Mouse (Mus musculus): ENCODE measurements at regions not wholly inside any gene's neighbourhood (a gene's known extent, or its start where the extent isn't known, plus 50 kb on each side); places are given as distances from the start of the nearest gene placed in this dataset.

GRCm38 (mm10) chr8:8466526-8467244 lies 194.4 kb downstream of the Efnb2 start:
- Histone ChIP-seq H3K27ac (replicated peaks; ENCODE audit: low read depth, low read length) (no peak overlapping the region), H3K36me3 (ENCODE audit: control insufficient read depth, insufficient read depth, low read length) (no peaks in the 10 kb centered on the region), H3K27me3 (ENCODE audit: control insufficient read depth, insufficient read depth, low read length) (no peaks in the 10 kb centered on the region), H3K4me1 (ENCODE audit: control insufficient read depth, insufficient read depth, low read length) (peaks cover 5% of the 10 kb centered on the region; the same call in 1 of the 2 replicates), H3K4me2 (replicated peaks; ENCODE audit: low read depth, low read length, severe bottlenecking) (no peak overlapping the region), H3K4me3 (replicated peaks; ENCODE audit: low read length) (no peak overlapping the region), H3K9me3 (ENCODE audit: control insufficient read depth, low read length) (no peaks in the 10 kb centered on the region), H3K9ac (ENCODE audit: low read depth, low read length, severe bottlenecking) (no peak overlapping the region)
- TF ChIP-seq POLR2A (IDR thresholded peaks at IDR 0.05; ENCODE audit: borderline replicate concordance, extremely low read depth, insufficient read depth, insufficient read length) = no peak
- WGBS = 23% methylated on average over 6 of the region's 6 CpGs
- no peak for DNase-seq (ENCODE audit: low spot score)
- no peak for ATAC-seq (ENCODE audit: low FRiP score, low read depth)

DNA sequence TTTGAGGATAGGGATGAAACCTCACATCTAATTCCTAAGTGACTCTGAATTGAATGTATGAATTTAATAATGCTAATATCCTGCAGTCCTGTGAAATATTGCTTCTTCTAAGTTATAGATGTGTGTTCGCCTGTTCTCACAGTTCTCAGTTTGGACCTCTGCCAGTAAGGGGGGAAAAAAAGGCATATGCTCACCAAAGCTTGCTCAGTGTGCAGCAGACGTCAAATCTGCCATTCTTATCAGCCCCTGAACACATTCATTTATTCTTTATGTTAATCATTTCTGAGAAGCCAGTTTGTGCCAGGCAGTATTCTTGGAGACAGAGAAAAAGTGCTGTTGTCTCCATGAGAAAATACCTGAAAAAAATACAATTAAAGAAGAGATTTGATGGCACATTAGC lies 198.6 kb downstream of the Efnb2 start:
- H3K9me3 ChIP-seq (ENCODE audit: control insufficient read depth, low read length) = no peaks in the 10 kb centered on the region
- no peak for ATAC-seq (ENCODE audit: low FRiP score, low read depth)
- no peaks in the 10 kb centered on the region for H3K36me3 ChIP-seq (ENCODE audit: control insufficient read depth, insufficient read depth, low read length)
- H3K4me2 ChIP-seq (replicated peaks; ENCODE audit: low read depth, low read length, severe bottlenecking) = no peak overlapping the region
- no peak for TF ChIP-seq POLR2A (IDR thresholded peaks at IDR 0.05; ENCODE audit: borderline replicate concordance, extremely low read depth, insufficient read depth, insufficient read length)
- no peaks in the 10 kb centered on the region for H3K27me3 ChIP-seq (ENCODE audit: control insufficient read depth, insufficient read depth, low read length)
- H3K4me1 ChIP-seq (ENCODE audit: control insufficient read depth, insufficient read depth, low read length) = peaks cover 5% of the 10 kb centered on the region; the same call in 1 of the 2 replicates
- no peak overlapping the region for H3K4me3 ChIP-seq (replicated peaks; ENCODE audit: low read length)
- no peak overlapping the region for H3K9ac ChIP-seq (ENCODE audit: low read depth, low read length, severe bottlenecking)
- no peak overlapping the region for H3K27ac ChIP-seq (replicated peaks; ENCODE audit: low read depth, low read length)
- WGBS = 22% methylated on average over 2 of the region's 2 CpGs
- DNase-seq (ENCODE audit: low spot score) = no peak

- no peak overlapping the region for H3K27ac ChIP-seq (replicated peaks; ENCODE audit: low read depth, low read length)
- WGBS = 58% methylated on average over 5 of the region's 5 CpGs
- no peaks in the 10 kb centered on the region for H3K36me3 ChIP-seq (ENCODE audit: control insufficient read depth, insufficient read depth, low read length)
- H3K9ac ChIP-seq (ENCODE audit: low read depth, low read length, severe bottlenecking) = no peak overlapping the region
- H3K4me1 ChIP-seq (ENCODE audit: control insufficient read depth, insufficient read depth, low read length) = no peaks in the 10 kb centered on the region
- H3K27me3 ChIP-seq (ENCODE audit: control insufficient read depth, insufficient read depth, low read length) = no peaks in the 10 kb centered on the region
- H3K9me3 ChIP-seq (ENCODE audit: control insufficient read depth, low read length) = no peaks in the 10 kb centered on the region
- no peak for ATAC-seq (ENCODE audit: low FRiP score, low read depth)
- no peak overlapping the region for H3K4me3 ChIP-seq (replicated peaks; ENCODE audit: low read length)
- no peak for DNase-seq (ENCODE audit: low spot score)
- no peak for TF ChIP-seq POLR2A (IDR thresholded peaks at IDR 0.05; ENCODE audit: borderline replicate concordance, extremely low read depth, insufficient read depth, insufficient read length)
- H3K4me2 ChIP-seq (replicated peaks; ENCODE audit: low read depth, low read length, severe bottlenecking) = no peak overlapping the region
Observed at GRCm38 (mm10) chr8:8457536-8457935, 203.5 kb downstream of the Efnb2 start.

- no peak for TF ChIP-seq POLR2A (IDR thresholded peaks at IDR 0.05; ENCODE audit: borderline replicate concordance, extremely low read depth, insufficient read depth, insufficient read length)
- Histone ChIP-seq H3K27me3 (ENCODE audit: control insufficient read depth, insufficient read depth, low read length) (no peaks in the 10 kb centered on the region), H3K4me2 (replicated peaks; ENCODE audit: low read depth, low read length, severe bottlenecking) (no peak overlapping the region), H3K4me1 (ENCODE audit: control insufficient read depth, insufficient read depth, low read length) (no peaks in the 10 kb centered on the region), H3K4me3 (replicated peaks; ENCODE audit: low read length) (no peak overlapping the region), H3K36me3 (ENCODE audit: control insufficient read depth, insufficient read depth, low read length) (no peaks in the 10 kb centered on the region), H3K9me3 (ENCODE audit: control insufficient read depth, low read length) (no peaks in the 10 kb centered on the region), H3K27ac (replicated peaks; ENCODE audit: low read depth, low read length) (no peak overlapping the region), H3K9ac (ENCODE audit: low read depth, low read length, severe bottlenecking) (no peak overlapping the region)
- no peak for ATAC-seq (ENCODE audit: low FRiP score, low read depth)
- WGBS = 89% methylated on average over 6 of the region's 6 CpGs
- no peak for DNase-seq (ENCODE audit: low spot score)
Observed at GRCm38 (mm10) chr8:8453944-8454343, 207.1 kb downstream of the Efnb2 start.

- no peak overlapping the region for H3K9ac ChIP-seq (ENCODE audit: low read depth, low read length, severe bottlenecking)
- H3K4me1 ChIP-seq (ENCODE audit: control insufficient read depth, insufficient read depth, low read length) = no peaks in the 10 kb centered on the region
- no peaks in the 10 kb centered on the region for H3K27me3 ChIP-seq (ENCODE audit: control insufficient read depth, insufficient read depth, low read length)
- no peak overlapping the region for H3K4me3 ChIP-seq (replicated peaks; ENCODE audit: low read length)
- WGBS = 74% methylated on average over 9 of the region's 9 CpGs
- DNase-seq (ENCODE audit: low spot score) (no peak), ATAC-seq (ENCODE audit: low FRiP score, low read depth) (no peak)
- H3K9me3 ChIP-seq (ENCODE audit: control insufficient read depth, low read length) = no peaks in the 10 kb centered on the region
- no peaks in the 10 kb centered on the region for H3K36me3 ChIP-seq (ENCODE audit: control insufficient read depth, insufficient read depth, low read length)
- no peak for TF ChIP-seq POLR2A (IDR thresholded peaks at IDR 0.05; ENCODE audit: borderline replicate concordance, extremely low read depth, insufficient read depth, insufficient read length)
- H3K4me2 ChIP-seq (replicated peaks; ENCODE audit: low read depth, low read length, severe bottlenecking) = no peak overlapping the region
- H3K27ac ChIP-seq (replicated peaks; ENCODE audit: low read depth, low read length) = no peak overlapping the region
Observed at GRCm38 (mm10) chr8:8452226-8452625, 208.8 kb downstream of the Efnb2 start.

All from limb, embryonic 14.5 days (tissue).